Mouse (Mus musculus) embryonic facial prominence, embryonic 14.5 days (tissue): ENCODE results near the gene Mob4. TPM values are rescaled to one million over a fixed set of nuclear protein-coding genes. Genes with fewer than 3 reads are reported as not detected.

Source experiments
- ATAC-seq: fragments of 200-750 bp; cut with Nextera tagmentation; 2 replicates; pipeline ENCODE4 v1.8.0; 2017; ENCODE audit warnings: low read depth, moderate number of reproducible peaks, moderate TSS enrichment
- DNase-seq: peaks from one replicate; pipeline ENCODE4 v3.0.0-alpha.2; 2015; ENCODE audit warnings: low spot score
- H3K27ac ChIP-seq: fragments of 300-500 bp; sonication (generic); replicated peaks from 2 replicates; pipeline ENCODE4 v1.5.1; 2014; ENCODE audit warnings: low read depth, mild to moderate bottlenecking, low read length, moderate library complexity
- H3K27me3 ChIP-seq: fragments of 300-500 bp; sonication (generic); replicated peaks from 2 replicates; pipeline ENCODE4 v1.6.1; 2014; ENCODE audit warnings: low read length; ENCODE audit not compliant: control insufficient read depth, insufficient read depth
- H3K36me3 ChIP-seq: fragments of 300-500 bp; sonication (generic); 2 replicates; pipeline ENCODE4 v1.6.1; 2014; ENCODE audit warnings: low read length, mixed read lengths; ENCODE audit not compliant: control insufficient read depth, insufficient read depth
- H3K4me1 ChIP-seq: fragments of 300-500 bp; sonication (generic); 2 replicates; pipeline ENCODE4 v1.6.1; 2014; ENCODE audit warnings: antibody characterized with exemption, low read length; ENCODE audit not compliant: control insufficient read depth, insufficient read depth
- H3K4me2 ChIP-seq: fragments of 300-500 bp; sonication (generic); 2 replicates; pipeline ENCODE4 v1.6.1; 2014; ENCODE audit warnings: low read depth, mild to moderate bottlenecking, low read length, moderate library complexity, mixed read lengths
- H3K4me3 ChIP-seq: fragments of 300-500 bp; sonication (generic); 2 replicates; pipeline ENCODE4 v1.5.1; 2014; ENCODE audit warnings: low read depth, mild to moderate bottlenecking, low read length
- H3K9ac ChIP-seq: fragments of 300-500 bp; sonication (generic); 2 replicates; pipeline ENCODE4 v1.6.1; 2014; ENCODE audit warnings: low read depth, mild to moderate bottlenecking, low read length, moderate library complexity, mixed read lengths
- H3K9me3 ChIP-seq: fragments of 300-500 bp; sonication (generic); 2 replicates; pipeline ENCODE4 v1.6.1; 2016; ENCODE audit warnings: low read length; ENCODE audit not compliant: control insufficient read depth
- WGBS: fragments of 180-500 bp; shearing (Covaris S2); extraction: QIAGEN DNeasy Blood & Tissue Kit; methylation state at CpG from one replicate; pipeline ENCODE4 v1.1.7; 2014; 5-methylcytosine and 5-hydroxymethylcytosine counted together
- polyA plus RNA-seq: library from polyadenylated mRNA; unstranded; fragments of >200 nt; fragmentation: Nextera tagmentation; extraction: Ambion mirVana; gene quantifications from 2 replicates; pipeline ENCODE4 v1.2.1, GENCODE M21; 2014

Gene Mob4
- polyA plus RNA-seq, 1 experiment from 2014 or later: 122 TPM

GRCm38 (mm10) chr1:55089498-55090064 is 41.5 kb upstream of the Mob4 start:
- H3K27me3 ChIP-seq: no peaks in the 10 kb centered on the region
- 88% methylated on average over 5 of the region's 5 CpGs for WGBS
- no peak for DNase-seq
- H3K36me3 ChIP-seq: peaks cover 37% of the 10 kb centered on the region
- H3K27ac ChIP-seq: no peak overlapping the region
- ATAC-seq: no peak
- H3K9me3 ChIP-seq: no peaks in the 10 kb centered on the region
- H3K4me3 ChIP-seq: peak overlapping the region; percentile 98
- H3K4me1 ChIP-seq: peaks cover 18% of the 10 kb centered on the region
- peak overlapping the region; percentile 84; the same call in 1 of the 2 replicates for H3K9ac ChIP-seq
- H3K4me2 ChIP-seq: peak overlapping the region; percentile 92

- H3K9ac ChIP-seq: no peak overlapping the region
- no peaks in the 10 kb centered on the region for H3K27me3 ChIP-seq
- H3K4me1 ChIP-seq: peaks cover 8% of the 10 kb centered on the region
- no peaks in the 10 kb centered on the region for H3K9me3 ChIP-seq
- H3K36me3 ChIP-seq: peaks cover 26% of the 10 kb centered on the region
- DNase-seq: no peak
- H3K4me3 ChIP-seq: no peak overlapping the region
- WGBS: 80% methylated on average over 2 of the region's 2 CpGs
- H3K27ac ChIP-seq: no peak overlapping the region
- no peak for ATAC-seq
- H3K4me2 ChIP-seq: no peak overlapping the region
Measured at GRCm38 (mm10) chr1:55092056-55092455, 39.0 kb upstream of the Mob4 start.

GRCm38 (mm10) chr1:55092469-55092868 is 38.6 kb upstream of the Mob4 start:
- Histone ChIP-seq H3K9ac (no peak overlapping the region), H3K36me3 (peaks cover 26% of the 10 kb centered on the region), H3K9me3 (no peaks in the 10 kb centered on the region), H3K27me3 (no peaks in the 10 kb centered on the region), H3K27ac (no peak overlapping the region), H3K4me2 (no peak overlapping the region), H3K4me3 (no peak overlapping the region), H3K4me1 (peaks cover 8% of the 10 kb centered on the region)
- no peak for ATAC-seq
- no peak for DNase-seq
- WGBS: 76% methylated on average over 1 of the region's 1 CpGs

- Histone ChIP-seq H3K4me1 (no peaks in the 10 kb centered on the region), H3K9me3 (peaks cover 6% of the 10 kb centered on the region; the same call in 1 of the 2 replicates), H3K4me2 (no peak overlapping the region), H3K27ac (no peak overlapping the region), H3K27me3 (no peaks in the 10 kb centered on the region), H3K9ac (no peak overlapping the region), H3K36me3 (no peaks in the 10 kb centered on the region), H3K4me3 (no peak overlapping the region)
- no peak for ATAC-seq
- 88% methylated on average over 9 of the region's 9 CpGs for WGBS
- DNase-seq: no peak
Measured at GRCm38 (mm10) chr1:55106919-55107585, 24.0 kb upstream of the Mob4 start.

- Histone ChIP-seq H3K4me3 (no peak overlapping the region), H3K27ac (no peak overlapping the region), H3K9me3 (peaks cover 6% of the 10 kb centered on the region; the same call in 1 of the 2 replicates), H3K9ac (no peak overlapping the region), H3K27me3 (no peaks in the 10 kb centered on the region), H3K4me2 (no peak overlapping the region), H3K4me1 (no peaks in the 10 kb centered on the region), H3K36me3 (no peaks in the 10 kb centered on the region)
- no peak for DNase-seq
- no peak for ATAC-seq
- WGBS: 92% methylated on average over 1 of the region's 1 CpGs
Measured at GRCm38 (mm10) chr1:55107644-55108043, 23.4 kb upstream of the Mob4 start.

- Histone ChIP-seq H3K9ac (no peak overlapping the region), H3K4me2 (no peak overlapping the region), H3K4me1 (no peaks in the 10 kb centered on the region), H3K9me3 (peaks cover 6% of the 10 kb centered on the region; the same call in 1 of the 2 replicates), H3K27me3 (no peaks in the 10 kb centered on the region), H3K36me3 (no peaks in the 10 kb centered on the region), H3K27ac (no peak overlapping the region), H3K4me3 (no peak overlapping the region)
- peak; percentile 32 for DNase-seq
- 46% methylated on average over 2 of the region's 2 CpGs for WGBS
- no peak for ATAC-seq
Measured at GRCm38 (mm10) chr1:55108473-55108872, 22.6 kb upstream of the Mob4 start.

GRCm38 (mm10) chr1:55109066-55109766 is 21.8 kb upstream of the Mob4 start:
- ATAC-seq (no peak), DNase-seq (no peak)
- 82% methylated on average over 4 of the region's 4 CpGs for WGBS

GRCm38 (mm10) chr1:55123046-55123445 is 8.0 kb upstream of the Mob4 start:
- no peak overlapping the region for H3K9ac ChIP-seq
- no peak overlapping the region for H3K27ac ChIP-seq
- no peak overlapping the region for H3K4me3 ChIP-seq
- no peak for ATAC-seq
- 92% methylated on average over 5 of the region's 5 CpGs for WGBS
- H3K4me1 ChIP-seq: no peaks in the 10 kb centered on the region
- DNase-seq: no peak
- no peaks in the 10 kb centered on the region for H3K27me3 ChIP-seq
- H3K9me3 ChIP-seq: no peaks in the 10 kb centered on the region
- H3K4me2 ChIP-seq: no peak overlapping the region
- H3K36me3 ChIP-seq: no peaks in the 10 kb centered on the region

More at GRCm38 (mm10) chr1:55109066-55109766, 21.8 kb upstream of the Mob4 start:
- Histone ChIP-seq H3K27ac (no peak overlapping the region), H3K4me1 (no peaks in the 10 kb centered on the region), H3K27me3 (no peaks in the 10 kb centered on the region), H3K36me3 (no peaks in the 10 kb centered on the region), H3K4me2 (no peak overlapping the region), H3K9ac (no peak overlapping the region), H3K4me3 (no peak overlapping the region), H3K9me3 (peaks cover 6% of the 10 kb centered on the region; the same call in 1 of the 2 replicates)
